Mouse (Mus musculus) heart, postnatal 0 days (tissue): ENCODE data around the gene Col6a5.

ENCODE experiments used
- CTCF ChIP-seq: IDR thresholded peaks from 2 replicates; pipeline ENCODE4 v1.5.1; 2016; ENCODE audit warnings: antibody characterized with exemption, control low read depth, low read depth
- EP300 ChIP-seq: IDR thresholded peaks from 2 replicates; pipeline ENCODE4 v1.6.1; 2016; ENCODE audit warnings: antibody characterized with exemption, low read depth

DNA sequence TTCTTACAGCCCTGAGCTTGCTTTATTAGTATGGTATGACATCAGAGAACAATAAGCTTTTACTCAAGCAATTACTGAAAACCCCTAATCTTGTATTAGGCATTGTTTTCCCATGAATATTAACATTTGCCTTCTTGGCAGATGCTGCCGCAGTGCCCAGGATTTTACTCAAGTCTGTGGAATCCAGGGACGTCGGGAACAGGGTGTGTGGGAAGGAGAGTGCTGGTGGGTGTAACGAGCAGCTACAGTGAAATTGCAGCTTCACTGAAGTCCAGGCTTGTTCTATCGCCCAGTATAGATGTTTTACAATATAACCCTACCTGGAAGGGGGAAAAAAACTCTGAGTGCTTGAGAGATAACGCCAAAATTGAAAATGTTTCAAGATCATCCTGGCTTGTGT lies 32.0 kb upstream of the Col6a5 start:
- no peak for TF ChIP-seq CTCF
- TF ChIP-seq EP300 = no peak
